Mouse (Mus musculus) thymus, adult 18-20 months (tissue): ENCODE results near the gene Ints5.

Experiments used
- DNase-seq, 2 experiments: peaks; one replicate each; pipeline ENCODE4 v3.0.0; 2022; ENCODE audit warnings: mixed read lengths in 2 of 2

The Ints5 gene

DNA sequence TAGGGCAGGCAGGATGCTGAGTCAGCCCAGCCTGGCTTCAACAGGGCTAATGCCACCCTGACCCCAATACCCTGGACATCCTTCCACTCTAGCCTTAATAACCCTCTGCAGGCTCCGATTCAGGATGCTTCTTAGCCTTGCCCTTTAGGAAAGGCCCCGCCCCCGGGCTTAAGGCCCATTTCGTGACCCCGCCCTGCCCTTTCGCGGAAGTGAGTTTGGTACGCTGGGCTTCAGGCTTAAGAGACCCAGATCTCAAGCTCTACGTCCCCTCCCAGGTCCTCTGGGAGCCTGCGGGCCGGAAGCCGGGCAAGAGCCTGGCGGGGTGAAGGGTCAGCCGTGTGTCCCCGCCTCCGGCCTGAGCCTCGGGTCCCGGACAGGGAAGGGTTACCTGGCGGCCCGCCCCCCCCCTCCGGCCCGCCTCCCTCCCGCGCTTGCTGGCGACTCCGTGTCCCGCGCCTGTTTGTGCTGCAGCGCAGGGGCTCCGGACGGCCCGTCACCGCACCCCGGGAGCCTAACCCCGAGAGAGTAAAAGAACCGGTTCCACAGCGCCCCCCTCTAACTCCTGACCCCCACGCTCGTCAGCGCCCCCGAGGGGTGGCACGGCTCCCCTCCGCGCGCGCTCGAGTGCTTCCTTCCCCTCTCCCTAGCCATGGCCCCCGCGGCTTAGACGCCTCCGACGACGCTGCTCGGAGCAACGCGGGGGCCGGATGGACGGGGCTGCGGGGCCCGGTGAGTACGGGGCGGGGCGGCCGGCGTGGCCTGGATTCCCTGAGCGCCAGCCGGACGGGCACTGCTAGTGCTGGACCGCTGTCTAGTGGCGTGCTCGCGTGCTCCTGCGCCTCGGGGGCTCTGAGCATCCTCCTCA is 36.7 kb downstream of the Ints5 start, which contains the start of the genes Rom1 and Eml3:
TSS of gene Rom1 (minus strand) at position 133 of the 865 bp plus-strand sequence.
TSS of gene Eml3 (plus strand) at position 329 of the 865 bp plus-strand sequence.
- peak; percentile 74 to 84 for DNase-seq

DNA sequence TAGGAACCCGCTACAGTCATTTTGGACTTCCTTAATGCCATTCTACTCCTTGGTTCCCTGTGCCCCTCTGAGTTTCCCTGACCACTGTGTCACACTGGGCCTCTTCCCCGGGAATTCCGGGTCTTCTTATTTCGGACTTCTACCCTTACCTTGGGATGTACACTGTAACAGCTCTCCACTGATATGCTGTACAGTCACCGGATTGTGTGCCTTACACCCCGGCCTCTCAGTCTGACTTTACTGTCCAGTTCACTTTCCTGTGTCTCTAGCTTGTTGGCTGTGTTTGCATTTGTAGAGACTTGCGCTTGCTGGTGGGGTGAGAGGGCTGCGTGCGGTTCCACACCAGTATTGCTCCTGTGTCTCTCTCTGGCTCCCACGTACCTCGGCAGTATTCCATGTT is 37.3 kb downstream of the Ints5 start:
- no peak for DNase-seq

DNA sequence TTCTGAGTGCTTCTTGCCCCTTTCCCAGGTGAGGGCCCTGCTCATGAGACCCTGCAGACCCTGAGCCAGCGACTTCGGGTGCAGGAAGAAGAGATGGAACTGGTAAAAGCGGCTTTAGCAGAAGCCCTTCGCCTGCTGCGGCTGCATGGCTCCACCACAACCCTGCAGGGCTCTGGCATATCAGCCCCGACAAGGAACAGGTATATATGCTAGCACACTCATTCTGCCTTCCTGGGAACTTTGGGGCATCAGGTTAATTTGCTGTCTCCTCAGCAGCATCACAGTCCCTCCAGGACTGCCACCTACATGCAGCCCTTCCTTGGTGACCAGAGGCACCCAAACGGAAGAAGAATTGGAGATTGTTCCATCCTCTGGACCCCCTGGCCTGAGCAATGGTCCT is 38.0 kb downstream of the Ints5 start:
- no peak for DNase-seq

DNA sequence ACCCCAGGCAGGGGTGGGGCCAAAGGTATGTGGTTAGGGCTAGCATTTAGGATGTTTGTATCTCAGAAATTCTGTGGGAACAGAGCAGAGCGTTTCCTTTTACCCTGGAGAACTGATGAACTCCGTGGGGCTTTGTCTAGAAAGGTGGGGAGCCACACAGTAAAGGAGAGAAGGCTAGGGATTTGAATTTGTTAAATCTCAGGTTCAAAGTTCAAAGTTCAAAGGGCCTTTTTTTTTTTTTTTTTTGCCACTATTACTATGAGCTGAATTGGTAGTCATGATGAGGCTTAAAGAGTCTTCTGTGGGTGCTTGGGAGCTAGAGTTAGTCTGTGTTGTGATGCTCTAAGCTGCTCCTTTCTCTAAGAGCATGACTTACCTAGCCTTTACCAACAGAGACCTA is 43.9 kb downstream of the Ints5 start:
- no peak for DNase-seq

DNA sequence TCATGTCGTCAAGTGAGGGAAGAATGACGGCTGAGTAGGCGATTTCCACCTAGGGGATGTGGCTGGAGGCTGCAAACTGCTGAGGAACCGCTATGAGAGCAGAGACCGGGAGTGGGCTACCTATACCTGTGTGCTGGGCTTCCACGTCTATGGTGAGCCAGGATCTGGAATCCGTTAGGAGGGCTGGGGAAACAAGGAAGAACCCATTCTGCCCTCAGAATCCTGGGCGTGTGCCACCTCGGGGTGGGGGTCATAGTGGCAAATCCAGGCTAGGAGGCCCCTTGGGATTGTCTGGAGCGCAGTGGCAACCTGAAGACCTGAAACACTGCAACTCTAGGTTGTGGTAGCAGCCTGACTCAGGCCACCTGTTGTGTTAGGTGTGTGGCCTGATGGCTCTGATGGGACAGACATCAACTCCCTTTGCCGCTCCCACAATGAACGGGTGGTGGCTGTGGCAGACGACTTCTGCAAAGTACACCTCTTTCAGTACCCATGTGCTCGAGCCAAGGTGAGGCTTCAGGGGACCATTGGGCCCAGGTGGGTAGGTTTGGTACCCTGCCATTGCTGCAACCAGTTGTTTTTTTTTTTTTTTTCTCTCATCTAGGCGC is 47.8 kb downstream of the Ints5 start:
- DNase-seq = no peak

DNA sequence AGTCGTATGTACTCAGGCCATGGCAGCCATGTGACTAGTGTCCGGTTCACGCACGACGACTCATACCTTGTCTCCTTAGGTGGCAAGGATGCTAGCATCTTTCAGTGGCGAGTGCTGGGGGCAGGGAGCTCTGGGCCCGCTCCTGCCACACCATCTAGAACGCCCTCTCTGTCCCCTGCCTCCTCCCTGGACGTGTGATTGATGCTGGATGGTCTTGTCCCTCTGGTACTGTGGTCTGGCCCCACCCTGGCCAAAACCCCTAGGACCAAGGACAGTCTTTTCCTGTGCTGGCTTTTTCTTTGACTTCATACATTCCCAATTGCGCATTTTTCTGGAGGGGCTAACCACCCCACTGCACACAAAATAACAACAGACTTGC is 48.3 kb downstream of the Ints5 start:
- peak in 1 of 2 experiments; percentile 53 for DNase-seq

DNA sequence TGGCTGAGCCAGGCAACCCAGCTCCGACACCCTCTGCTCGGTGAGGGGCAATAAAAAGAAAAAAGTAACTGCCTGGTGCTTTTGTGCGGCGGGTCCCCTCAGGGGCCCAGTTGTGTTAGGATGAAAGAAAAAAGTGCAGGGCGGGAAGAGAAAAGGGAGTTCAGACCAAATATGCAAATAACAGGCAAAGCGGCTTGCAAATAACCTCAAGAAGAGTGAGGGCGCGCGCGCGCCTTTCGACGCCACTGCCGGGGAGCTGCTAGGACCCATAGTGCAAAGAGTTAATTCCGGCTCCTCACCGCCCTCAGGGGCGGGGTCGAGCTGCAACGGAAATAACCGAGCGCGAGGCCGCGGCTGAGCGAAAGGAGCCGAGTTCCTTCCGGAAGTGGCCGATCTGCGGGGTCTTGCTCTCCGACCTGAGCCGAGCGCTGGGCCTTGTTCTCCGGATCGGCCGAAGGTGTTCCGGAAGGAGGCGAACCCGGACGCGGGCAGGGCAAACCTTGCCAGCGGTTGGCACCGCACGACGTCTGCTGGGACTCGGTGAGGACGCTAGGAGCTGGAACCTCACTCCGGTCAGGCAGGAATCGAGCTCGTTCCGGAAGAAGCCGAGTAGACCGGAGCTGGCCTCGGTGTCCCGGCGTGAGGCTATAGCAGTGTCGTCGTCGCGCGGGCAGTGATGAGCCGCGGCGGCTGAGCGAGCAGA is 48.9 kb downstream of the Ints5 start, which contains the start of gene Mta2:
TSS of gene Mta2 (plus strand) at position 361 of the 703 bp plus-strand sequence.
- peak; percentile 96 to 97 for DNase-seq

DNA sequence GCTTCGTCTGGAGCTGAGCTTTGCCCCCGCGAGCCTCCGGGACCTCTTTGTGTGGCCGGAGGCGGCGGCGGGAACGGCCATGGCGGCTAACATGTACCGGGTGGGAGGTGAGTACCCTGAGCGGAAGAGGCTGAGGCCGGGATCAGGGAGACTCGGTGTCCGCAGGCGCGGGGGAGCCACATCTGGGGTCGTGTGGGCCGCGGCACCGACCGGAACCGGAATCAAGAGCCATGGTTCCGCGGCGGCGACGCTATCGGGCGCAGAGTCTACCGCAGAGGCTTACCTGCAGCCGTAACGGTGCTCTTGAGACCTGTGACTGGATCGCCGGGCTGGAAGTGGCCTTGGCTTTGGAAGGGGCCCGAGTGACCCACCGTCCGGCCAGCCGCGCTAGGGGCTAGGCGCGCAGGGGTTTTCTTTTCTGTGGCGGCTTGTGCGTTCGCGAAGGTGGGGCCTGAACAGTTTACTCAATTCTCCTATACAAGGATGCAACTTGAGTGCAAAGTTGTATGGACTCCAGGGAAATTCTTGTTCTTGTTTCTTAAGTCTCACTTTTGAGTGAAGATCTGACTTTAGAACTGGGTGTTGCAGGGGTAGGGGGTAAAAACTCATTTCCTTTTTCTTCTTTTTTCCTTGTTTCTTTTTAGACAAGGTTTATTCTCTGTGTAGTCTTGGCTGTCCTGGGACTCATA is 49.6 kb downstream of the Ints5 start:
- DNase-seq = no peak

DNA sequence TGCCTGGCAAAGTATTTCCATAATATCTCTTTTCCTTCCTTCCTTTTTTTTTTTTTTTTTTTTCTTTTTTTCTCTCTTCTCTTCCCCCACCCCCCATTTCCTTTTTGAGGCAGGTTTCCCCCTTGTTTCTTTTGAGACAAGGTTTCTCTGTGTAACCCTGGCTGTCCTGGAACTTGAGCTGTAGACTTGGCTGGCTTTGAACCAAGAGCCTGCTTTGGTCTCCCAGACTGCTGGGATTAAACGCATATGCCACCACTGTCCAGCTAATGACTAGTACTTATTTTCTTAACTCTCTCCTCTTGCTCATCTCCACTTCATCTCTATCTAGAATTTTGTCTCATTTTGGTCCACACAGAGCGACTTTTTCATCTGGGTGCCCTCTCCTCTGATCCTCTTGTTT is 50.2 kb downstream of the Ints5 start:
- DNase-seq = no peak

DNA sequence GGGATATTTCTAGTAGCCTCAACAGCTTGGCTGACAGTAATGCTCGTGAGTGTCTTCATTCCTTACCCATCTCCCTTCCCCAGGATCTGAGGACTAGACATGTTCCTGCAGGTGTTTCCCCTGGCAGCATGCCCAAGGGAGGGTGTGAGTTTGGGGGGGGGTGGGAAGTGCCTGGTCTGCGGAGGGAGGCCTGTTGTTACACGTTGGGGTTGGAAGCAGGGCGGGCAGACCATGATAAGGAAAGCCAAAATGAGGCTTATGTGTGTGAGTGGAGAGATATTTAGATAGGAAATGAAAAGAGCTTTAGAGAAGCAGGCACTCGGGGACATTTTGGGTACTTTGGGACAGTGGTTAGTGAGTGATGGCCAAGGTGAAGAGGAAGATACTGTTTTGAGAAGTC is 51.3 kb downstream of the Ints5 start:
- DNase-seq = no peak

DNA sequence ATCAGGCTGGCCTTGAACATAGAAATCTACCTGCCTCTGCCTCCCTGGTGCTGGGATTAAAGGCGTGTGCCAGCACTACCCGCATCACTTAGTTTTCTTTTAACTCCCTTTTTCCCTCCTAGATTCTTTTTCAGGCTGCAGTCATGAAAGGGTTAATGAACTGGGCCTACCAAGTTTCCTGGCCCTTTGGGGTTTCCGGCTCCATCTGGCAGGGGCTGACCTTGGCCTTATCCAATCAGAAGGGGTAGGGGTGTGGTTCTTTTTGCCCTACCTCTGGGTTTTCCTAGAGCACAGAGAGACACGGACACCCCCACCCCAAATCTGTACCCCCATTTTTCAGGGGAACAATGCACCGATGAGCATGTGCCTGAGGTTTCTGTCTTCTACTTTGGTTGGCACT is 51.9 kb downstream of the Ints5 start:
- no peak for DNase-seq

DNA sequence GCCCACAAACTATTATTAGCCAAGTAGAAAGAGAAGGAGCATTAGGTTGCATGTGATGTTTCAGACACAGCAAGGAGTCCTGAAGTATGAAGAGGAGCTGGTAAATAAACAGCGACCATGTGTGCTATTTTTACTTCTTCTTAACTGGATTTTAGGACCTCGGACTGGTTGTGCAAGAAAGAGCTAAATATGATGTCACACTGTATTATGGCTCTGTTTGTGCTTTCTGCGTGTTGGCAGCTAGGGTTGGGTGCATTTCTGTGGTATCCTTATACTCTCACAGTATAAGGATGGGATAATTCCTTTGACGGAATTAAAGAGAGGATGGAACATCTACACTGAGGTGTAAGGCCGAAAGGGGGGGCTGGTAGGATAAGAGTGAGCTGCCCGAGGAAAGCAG is 52.4 kb downstream of the Ints5 start:
- DNase-seq = no peak

DNA sequence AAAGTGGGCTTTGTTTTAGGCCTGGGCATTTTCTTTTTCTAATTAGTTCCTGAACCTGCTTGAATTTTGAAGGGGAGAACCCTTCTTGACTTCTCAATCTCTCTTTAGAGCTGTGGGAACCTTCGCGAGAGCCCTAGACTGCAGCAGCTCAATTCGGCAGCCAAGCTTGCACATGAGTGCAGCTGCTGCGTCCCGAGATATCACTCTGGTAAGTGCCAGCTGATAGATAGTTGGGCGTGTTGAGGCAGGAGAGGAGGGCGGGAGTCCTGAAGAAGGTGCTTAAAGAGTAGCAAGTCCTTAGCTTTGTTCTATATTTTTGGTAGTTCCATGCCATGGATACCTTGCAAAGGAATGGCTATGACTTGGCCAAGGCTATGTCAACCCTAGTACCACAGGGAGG is 54.1 kb downstream of the Ints5 start:
- no peak for DNase-seq
